Mouse (Mus musculus): ENCODE data around the gene Hist2h3c1.
"Not testable (repeated sequence)": the region's sequence is repeated elsewhere in the genome, so short reads cannot be mapped to it uniquely, and the experiment has no call there.

Hist2h3c1 gene

GRCm38 (mm10) chr3:96260220-96260619 is 13.7 kb downstream of the Hist2h3c1 start:
- DNase-seq (ENCODE audit: low spot score): no peak

- DNase-seq (ENCODE audit: low spot score): no peak
Observed at GRCm38 (mm10) chr3:96261623-96262022, 15.1 kb downstream of the Hist2h3c1 start.

DNA sequence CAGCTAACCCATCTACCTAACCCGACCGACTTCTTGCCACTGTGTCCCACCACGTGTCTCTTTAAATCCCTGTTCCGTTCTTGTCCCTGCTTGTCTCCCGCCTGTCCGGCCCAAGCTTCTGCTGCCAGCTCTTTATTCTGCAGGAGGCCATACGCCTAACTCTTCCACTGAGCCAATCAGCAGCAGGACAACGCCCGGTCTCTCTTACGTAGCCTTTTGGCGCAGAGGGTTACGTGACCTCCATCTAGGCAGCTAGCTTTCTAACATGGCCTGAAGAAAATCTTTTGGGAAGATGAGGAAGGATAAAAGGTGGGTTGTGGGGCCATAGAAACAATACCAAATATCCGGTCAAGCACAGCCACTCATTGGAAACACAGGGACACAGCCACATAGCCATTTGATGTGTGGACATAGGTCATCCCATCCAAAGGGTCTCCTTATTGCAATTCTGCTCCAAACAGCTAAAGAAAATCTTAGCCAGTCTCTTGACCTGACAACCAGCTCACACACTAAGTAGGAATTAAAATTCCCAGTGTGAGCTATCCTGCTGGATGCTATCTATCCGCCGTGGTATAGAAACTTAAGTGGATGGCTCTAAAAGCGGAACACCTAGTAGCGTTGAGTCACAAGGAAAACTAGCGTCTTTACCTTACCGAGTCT is 15.9 kb downstream of the Hist2h3c1 start:
- peak; percentile 58 for DNase-seq (ENCODE audit: low spot score)

DNA sequence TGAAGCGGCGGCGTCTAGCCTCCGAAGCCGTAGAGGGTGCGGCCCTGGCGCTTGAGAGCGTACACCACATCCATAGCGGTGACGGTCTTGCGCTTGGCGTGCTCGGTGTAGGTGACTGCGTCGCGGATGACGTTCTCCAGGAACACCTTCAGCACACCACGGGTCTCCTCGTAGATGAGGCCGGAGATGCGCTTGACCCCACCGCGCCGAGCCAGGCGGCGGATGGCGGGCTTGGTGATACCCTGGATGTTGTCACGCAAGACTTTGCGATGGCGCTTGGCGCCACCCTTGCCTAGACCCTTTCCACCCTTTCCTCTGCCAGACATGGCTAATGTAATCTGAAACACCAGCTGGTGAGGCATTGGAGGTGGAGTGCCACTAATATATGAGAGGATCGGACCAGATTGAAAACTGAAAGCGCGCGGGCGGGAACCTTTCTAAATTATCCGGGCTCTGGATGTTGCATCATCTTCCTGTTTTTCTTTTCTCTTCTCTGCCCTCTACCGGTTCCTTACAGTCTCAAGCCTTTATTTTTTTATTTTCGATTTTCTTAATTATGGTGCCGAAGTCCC is 16.6 kb downstream of the Hist2h3c1 start, which contains the start of gene Hist2h4:
Hist2h4 (minus strand) TSS at position 333 of the 572 bp plus-strand sequence.
- peak; percentile 99 for DNase-seq (ENCODE audit: low spot score)

DNA sequence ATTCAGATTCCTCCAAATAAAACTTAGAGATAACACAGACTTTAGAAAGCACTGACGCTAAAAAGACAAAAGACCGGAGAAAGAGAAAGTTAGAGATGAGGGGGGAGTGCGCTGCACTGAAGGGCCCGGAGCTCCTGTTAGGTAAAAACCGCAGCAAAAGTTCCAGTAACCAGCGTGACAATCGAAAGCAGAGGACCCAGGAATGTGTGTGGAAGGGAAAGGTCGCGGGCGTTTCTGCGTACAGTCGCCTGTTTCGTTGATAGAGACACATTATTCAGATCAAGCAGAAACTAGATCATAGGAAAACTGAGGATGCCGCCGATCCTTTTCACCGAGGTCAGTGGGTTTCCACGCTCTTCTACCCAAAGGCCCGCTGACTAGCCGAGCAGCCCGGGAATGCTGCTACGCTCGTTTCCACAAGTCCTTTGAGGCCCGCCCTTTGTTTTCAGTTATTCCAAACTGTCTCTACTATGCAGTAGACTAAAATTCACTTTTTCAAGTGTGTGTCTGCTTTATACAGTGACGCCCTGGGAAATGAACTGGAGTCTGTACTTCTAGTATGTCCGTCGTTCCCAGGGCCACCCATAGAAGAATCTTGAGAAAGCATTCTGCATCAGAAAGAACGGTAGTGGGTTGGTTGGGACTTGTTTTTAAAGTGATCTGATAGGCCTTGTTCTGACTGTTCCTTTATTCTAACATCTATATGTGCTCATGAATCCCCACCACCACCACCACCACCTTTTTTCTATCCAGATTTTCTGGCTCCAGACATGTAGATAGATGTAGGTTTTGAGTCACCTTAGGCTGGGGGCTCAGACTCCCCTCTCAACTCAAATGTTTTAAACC is 17.3 kb downstream of the Hist2h3c1 start:
- DNase-seq (ENCODE audit: low spot score): no peak

GRCm38 (mm10) chr3:96264404-96264949 is 18.0 kb downstream of the Hist2h3c1 start:
- DNase-seq (ENCODE audit: low spot score): no peak

DNA sequence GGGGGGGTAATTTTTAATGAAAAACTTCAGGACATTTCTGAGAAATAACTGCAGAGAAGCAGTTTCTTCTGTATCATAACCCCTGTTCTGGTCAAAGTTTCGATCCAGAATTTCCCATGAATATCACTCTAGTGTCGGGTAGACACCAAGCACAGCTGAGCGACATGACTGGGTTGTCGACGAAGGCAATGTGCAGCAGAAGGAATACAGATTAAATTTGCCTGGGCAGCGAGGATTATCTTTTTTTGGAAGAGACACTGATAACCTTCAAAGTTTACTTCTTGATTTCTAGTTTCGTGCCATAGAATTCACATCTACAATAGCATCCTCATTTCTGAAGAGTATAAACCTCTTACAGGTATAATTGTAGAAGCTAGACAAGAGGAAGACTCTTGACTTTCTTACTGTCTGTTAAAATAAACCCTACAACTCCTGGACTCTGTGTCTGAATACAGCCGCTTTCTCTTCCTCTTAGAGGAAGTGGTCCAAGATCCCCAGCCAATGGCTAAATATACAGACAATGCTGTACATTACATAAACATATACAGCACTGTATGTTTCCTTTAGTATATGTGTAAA is 19.7 kb downstream of the Hist2h3c1 start:
- no peak for DNase-seq (ENCODE audit: low spot score)

GRCm38 (mm10) chr3:96267541-96267940 is 21.1 kb downstream of the Hist2h3c1 start:
- no peak for DNase-seq (ENCODE audit: low spot score)

DNA sequence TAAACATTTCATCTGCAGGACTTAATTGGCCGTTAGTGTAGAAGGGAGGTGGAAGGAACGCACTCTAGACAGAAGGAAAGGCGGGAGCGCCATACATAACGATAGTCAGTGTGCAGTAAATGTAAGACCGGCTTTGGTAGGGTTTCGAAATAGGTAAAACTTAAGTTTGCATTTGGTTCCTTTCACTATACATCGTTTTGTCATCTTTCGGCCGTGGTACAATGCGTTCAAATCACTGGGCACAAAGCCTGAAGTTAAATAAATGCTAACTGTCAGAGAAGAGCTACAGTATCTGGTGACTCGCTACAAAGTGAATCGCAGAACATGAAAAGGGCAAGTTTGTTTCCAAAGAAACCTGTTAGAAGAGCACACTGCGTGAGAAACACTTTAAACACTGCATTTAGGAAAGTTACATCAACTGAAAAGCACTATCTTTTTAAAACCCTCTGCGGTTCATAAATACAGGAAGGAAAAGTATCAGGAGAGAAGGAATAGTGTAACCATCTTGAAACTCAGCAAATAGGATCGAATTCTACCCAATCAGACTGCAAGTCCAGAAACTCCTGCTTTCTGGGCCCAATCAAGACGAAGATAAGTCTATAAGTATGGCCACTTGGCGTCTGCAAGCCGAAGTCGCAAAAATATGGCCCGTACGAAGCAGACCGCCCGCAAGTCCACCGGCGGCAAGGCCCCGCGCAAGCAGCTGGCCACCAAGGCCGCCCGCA is 21.7 kb downstream of the Hist2h3c1 start, which contains the start of gene Hist2h3b:
Hist2h3b (plus strand) TSS at position 604 of the 725 bp plus-strand sequence.
- peak; percentile 78 for DNase-seq (ENCODE audit: low spot score)

DNA sequence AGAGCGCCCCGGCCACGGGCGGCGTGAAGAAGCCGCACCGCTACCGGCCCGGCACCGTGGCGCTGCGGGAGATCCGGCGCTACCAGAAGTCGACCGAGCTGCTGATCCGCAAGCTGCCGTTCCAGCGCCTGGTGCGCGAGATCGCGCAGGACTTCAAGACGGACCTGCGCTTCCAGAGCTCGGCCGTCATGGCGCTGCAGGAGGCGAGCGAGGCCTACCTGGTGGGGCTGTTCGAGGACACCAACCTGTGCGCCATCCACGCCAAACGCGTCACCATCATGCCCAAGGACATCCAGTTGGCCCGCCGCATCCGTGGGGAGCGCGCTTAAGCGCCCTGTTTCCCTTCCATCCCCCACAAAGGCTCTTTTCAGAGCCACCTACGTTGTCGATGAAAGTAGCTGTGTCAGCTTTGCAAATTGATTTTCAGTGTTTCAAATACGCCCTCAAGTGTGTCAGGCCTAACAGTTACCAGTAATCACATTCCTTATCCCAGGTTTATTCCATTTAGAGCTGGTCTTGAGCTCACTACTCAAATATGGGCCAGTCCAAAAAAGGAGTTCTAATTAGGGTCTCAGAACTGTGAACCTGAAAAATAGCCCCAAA is 22.4 kb downstream of the Hist2h3c1 start:
- not testable (repeated sequence) for DNase-seq (ENCODE audit: low spot score)

GRCm38 (mm10) chr3:96269511-96270474 is 23.3 kb downstream of the Hist2h3c1 start, which contains the start of gene Hist2h2bb:
Hist2h2bb (plus strand) TSS chr3:96269752.
- peak; percentile 96 for DNase-seq (ENCODE audit: low spot score)

- DNase-seq (ENCODE audit: low spot score): no peak
Observed at GRCm38 (mm10) chr3:96273591-96274465, 27.3 kb downstream of the Hist2h3c1 start.

DNA sequence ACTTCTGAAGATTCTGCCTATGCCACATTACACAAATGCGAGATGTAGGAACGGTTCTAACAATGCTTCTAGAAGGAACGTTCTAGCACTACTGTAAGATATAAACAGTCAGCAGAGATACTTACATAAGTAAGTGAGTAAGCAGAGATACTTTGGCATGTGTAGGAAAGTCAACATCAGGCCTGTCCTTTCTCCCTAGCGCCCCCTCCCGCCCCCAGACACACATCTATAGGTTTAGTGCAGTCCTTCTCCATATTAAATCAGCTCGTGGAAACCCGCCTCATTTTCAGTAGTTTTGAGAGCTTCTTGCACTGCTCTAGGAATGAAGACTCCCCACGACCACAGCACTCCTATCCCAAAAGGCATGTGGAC is 30.9 kb downstream of the Hist2h3c1 start:
- DNase-seq (ENCODE audit: low spot score): no peak

GRCm38 (mm10) chr3:96277800-96278624 is 31.5 kb downstream of the Hist2h3c1 start:
- DNase-seq (ENCODE audit: low spot score): peak; percentile 71

- DNase-seq (ENCODE audit: low spot score): no peak
Observed at GRCm38 (mm10) chr3:96280660-96281059, 34.2 kb downstream of the Hist2h3c1 start.

- peak; percentile 61 for DNase-seq (ENCODE audit: low spot score)
Observed at GRCm38 (mm10) chr3:96284457-96284856, 38.0 kb downstream of the Hist2h3c1 start.

DNA sequence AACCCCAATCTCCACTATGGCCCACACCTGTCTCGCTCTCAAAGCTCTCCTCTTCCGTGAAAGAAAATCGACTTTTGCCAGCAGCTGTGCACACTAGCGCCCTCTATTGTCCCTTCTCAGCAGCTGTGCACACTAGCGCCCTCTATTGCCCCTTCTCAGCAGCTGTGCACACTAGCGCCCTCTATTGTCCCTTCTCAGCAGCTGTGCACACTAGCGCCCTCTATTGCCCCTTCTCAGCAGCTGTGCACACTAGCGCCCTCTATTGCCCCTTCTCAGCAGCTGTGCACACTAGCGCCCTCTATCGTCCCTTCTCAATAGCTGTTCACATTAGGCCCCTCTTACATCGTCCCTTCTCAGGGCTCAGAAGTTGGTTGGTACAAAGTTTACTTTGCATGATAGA is 40.8 kb downstream of the Hist2h3c1 start:
- DNase-seq (ENCODE audit: low spot score): not testable (repeated sequence)

DNA sequence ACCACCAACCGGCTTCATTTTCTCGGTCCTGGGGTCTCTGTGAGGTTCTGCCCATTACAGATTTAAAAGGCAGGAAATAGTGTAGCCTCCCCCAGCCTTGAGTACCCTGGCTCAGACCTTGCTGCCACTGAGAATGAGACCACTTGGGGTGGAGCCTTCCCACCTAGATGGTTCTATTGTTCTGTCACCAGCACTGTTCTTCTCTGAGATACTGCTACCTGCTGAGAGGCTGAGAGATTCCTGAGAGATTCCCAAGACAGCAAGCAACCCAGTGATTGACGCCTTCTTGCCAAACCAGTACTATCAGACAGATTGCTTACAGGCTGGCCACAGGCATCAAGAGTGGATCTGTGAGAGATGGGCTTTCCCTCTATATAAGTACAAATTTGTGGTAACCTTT is 42.7 kb downstream of the Hist2h3c1 start:
- no peak for DNase-seq (ENCODE audit: low spot score)
